Mouse (Mus musculus) limb, embryonic 14.5 days (tissue): ENCODE data around the gene Arhgap27. TPM values are rescaled to one million over a fixed set of nuclear protein-coding genes. Genes with fewer than 3 reads are reported as not detected.
A peak's percentile ranks its signal among the peaks of the same experiment; 100 is the strongest.

ENCODE experiments used
- ATAC-seq: fragments of 200-750 bp; cut with Nextera tagmentation; 2 replicates; pipeline ENCODE4 v1.8.0; 2017; ENCODE audit warnings: low read depth, moderate number of reproducible peaks, moderate TSS enrichment; ENCODE audit not compliant: low FRiP score
- DNase-seq: peaks from one replicate; pipeline ENCODE4 v3.0.0-alpha.2; 2015; ENCODE audit warnings: low spot score
- H3K27ac ChIP-seq: fragments of 300-500 bp; sonication (generic); replicated peaks from 2 replicates; pipeline ENCODE4 v1.5.1; 2014; ENCODE audit warnings: low read depth, mild to moderate bottlenecking, low read length, moderate library complexity, mixed read lengths
- H3K27me3 ChIP-seq: fragments of 300-500 bp; sonication (generic); 2 replicates; pipeline ENCODE4 v1.6.1; 2014; ENCODE audit warnings: low read length, mixed read lengths; ENCODE audit not compliant: control insufficient read depth, insufficient read depth
- H3K36me3 ChIP-seq: fragments of 300-500 bp; sonication (generic); 2 replicates; pipeline ENCODE4 v1.6.1; 2014; ENCODE audit warnings: mild to moderate bottlenecking, low read length, moderate library complexity, mixed read lengths; ENCODE audit not compliant: control insufficient read depth, insufficient read depth
- H3K4me1 ChIP-seq: fragments of 300-500 bp; sonication (generic); 2 replicates; pipeline ENCODE4 v1.6.1; 2014; ENCODE audit warnings: antibody characterized with exemption, low read length, mixed read lengths; ENCODE audit not compliant: control insufficient read depth, insufficient read depth
- H3K4me2 ChIP-seq: fragments of 300-500 bp; sonication (generic); replicated peaks from 2 replicates; pipeline ENCODE4 v1.6.1; 2014; ENCODE audit warnings: low read depth, mild to moderate bottlenecking, low read length, moderate library complexity; ENCODE audit not compliant: severe bottlenecking
- H3K4me3 ChIP-seq: fragments of 300-500 bp; sonication (generic); replicated peaks from 2 replicates; pipeline ENCODE4 v1.5.1; 2014; ENCODE audit warnings: low read length
- H3K9ac ChIP-seq: fragments of 300-500 bp; sonication (generic); 2 replicates; pipeline ENCODE4 v1.6.1; 2014; ENCODE audit warnings: mild to moderate bottlenecking, low read depth, low read length, moderate library complexity; ENCODE audit not compliant: severe bottlenecking
- H3K9me3 ChIP-seq: fragments of 300-500 bp; sonication (generic); 2 replicates; pipeline ENCODE4 v1.6.1; 2016; ENCODE audit warnings: low read length; ENCODE audit not compliant: control insufficient read depth
- POLR2A ChIP-seq: fragments of 200-500 bp; IDR thresholded peaks from 2 replicates; pipeline ENCODE4 v1.8.0; 2012; ENCODE audit warnings: inconsistent platforms, mild to moderate bottlenecking, moderate library complexity, borderline replicate concordance; ENCODE audit not compliant: insufficient read depth, insufficient read length; ENCODE audit errors: extremely low read depth
- WGBS: fragments of 180-500 bp; shearing (Covaris S2); extraction: QIAGEN DNeasy Blood & Tissue Kit; methylation state at CpG from one replicate; pipeline ENCODE4 v1.1.7; 2014; 5-methylcytosine and 5-hydroxymethylcytosine counted together
- polyA plus RNA-seq, 2 experiments: library from polyadenylated mRNA; depleted of rRNA in 1 of 2; stranded (reverse) in 1 of 2; unstranded in 1 of 2; fragments of >200 nt; fragmentation: Nextera tagmentation in 1 of 2; extraction: Ambion mirVana in 1 of 2; gene quantifications; 2 replicates each; pipeline versions ENCODE4 v1.2.1 to v1.2.3; 2012 to 2014

The Arhgap27 gene
- polyA plus RNA-seq, 2 experiments, result 8.4 to 14.1 TPM

DNA sequence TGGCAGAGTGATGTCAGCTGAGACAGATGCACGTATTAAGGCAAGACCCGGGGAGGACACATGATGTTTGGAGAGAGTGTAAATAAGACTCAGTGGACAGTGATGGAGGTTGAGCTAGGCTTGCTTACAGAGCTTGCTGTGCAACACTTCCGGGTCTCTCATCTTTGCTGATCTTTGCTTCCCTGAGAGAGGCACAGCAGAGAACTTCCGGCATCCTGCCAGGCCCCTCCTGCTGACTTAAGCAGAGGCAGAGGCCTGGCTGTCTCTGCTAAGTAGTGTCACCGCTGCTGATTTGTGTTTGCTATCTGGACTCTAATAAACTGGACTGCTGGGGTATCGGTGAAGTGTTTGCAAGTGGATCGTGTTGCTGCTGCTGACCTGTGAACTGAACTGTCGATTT lies 55.6 kb downstream of the Arhgap27 start:
- no peak for ATAC-seq
- Histone ChIP-seq H3K36me3 (no peaks in the 10 kb centered on the region), H3K4me3 (no peak overlapping the region), H3K9me3 (no peaks in the 10 kb centered on the region), H3K4me2 (no peak overlapping the region), H3K4me1 (peaks cover 8% of the 10 kb centered on the region), H3K27ac (no peak overlapping the region), H3K27me3 (no peaks in the 10 kb centered on the region), H3K9ac (no peak overlapping the region)
- TF ChIP-seq POLR2A, result no peak
- DNase-seq, result no peak
- 48% methylated on average over 8 of the region's 8 CpGs for WGBS

DNA sequence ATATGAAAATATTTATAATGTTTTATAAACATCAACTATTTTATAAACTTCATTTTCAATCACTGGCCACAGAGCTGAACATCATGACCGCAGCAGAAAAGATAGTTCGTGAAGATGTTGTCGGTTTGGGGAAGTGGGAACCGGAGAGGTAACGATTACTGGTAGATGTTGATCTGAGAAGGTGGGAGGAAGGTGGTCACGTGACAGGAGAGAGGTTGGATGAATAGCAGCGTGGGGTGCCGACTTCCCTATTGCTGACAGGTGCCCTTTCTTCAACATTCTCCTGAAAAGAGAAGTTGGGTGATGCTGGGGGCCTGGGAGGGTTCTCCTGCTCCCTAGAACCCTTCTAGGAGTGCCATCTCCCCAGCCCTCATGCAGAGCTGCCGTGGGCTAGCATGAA lies 59.0 kb downstream of the Arhgap27 start:
- TF ChIP-seq POLR2A, result no peak
- peaks cover 3% of the 10 kb centered on the region; the same call in 1 of the 2 replicates for H3K4me1 ChIP-seq

DNA sequence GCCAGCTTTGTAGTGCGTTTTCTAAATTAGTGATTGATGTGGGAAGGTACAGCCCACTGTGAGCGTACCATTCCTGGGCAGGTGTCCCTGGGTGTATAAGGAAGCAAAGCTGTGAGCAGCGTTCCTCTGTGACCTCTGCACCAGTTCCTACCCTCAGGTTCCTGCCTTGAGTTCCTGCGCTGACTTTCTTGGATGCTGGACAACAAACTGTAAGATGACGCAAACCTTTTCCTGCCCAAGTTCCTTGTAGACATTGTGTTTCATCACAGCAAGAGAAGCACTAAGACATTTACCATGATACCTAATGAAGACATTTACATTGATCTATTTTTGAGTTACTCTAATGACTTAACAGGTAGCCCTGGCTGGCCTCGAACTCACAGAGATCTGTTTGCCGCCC lies 68.7 kb downstream of the Arhgap27 start:
- WGBS, result 86% methylated on average over 7 of the region's 7 CpGs
- H3K4me1 ChIP-seq, result peaks cover 20% of the 10 kb centered on the region
- no peak overlapping the region for H3K27ac ChIP-seq
- ATAC-seq, result no peak
- no peak for TF ChIP-seq POLR2A
- H3K4me2 ChIP-seq, result no peak overlapping the region
- no peaks in the 10 kb centered on the region for H3K27me3 ChIP-seq
- no peaks in the 10 kb centered on the region for H3K36me3 ChIP-seq
- no peak overlapping the region for H3K9ac ChIP-seq
- no peaks in the 10 kb centered on the region for H3K9me3 ChIP-seq
- no peak overlapping the region for H3K4me3 ChIP-seq
- no peak for DNase-seq

More for the DNA sequence above, 59.0 kb downstream of the Arhgap27 start:
- WGBS, result 91% methylated on average over 9 of the region's 9 CpGs
- Histone ChIP-seq H3K27me3 (no peaks in the 10 kb centered on the region), H3K4me2 (no peak overlapping the region), H3K9ac (no peak overlapping the region), H3K27ac (no peak overlapping the region), H3K9me3 (no peaks in the 10 kb centered on the region), H3K36me3 (no peaks in the 10 kb centered on the region), H3K4me3 (no peak overlapping the region)
- DNase-seq, result no peak
- ATAC-seq, result no peak

DNA sequence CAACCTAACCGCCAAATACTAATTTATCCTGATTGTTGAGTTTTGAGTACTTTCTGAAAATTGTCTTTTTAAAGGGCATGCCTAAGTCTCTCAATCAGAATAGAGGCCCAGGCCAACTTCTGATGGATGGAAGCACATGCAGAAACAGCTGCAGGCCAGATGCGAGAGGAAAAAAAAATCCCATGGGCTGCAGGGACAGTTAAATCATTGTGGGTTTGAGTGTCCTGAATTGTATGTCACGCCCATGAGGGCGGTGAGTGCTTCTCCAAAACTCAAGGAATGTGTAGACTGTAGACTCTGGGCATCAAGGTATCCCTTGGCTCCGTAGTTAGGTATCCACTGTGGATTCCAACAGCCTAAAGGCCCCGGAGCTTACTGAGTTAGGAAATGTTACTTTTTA lies 69.4 kb downstream of the Arhgap27 start:
- no peaks in the 10 kb centered on the region for H3K27me3 ChIP-seq
- ATAC-seq (no peak), DNase-seq (peak; percentile 71)
- peaks cover 20% of the 10 kb centered on the region for H3K4me1 ChIP-seq
- no peaks in the 10 kb centered on the region for H3K9me3 ChIP-seq
- no peak overlapping the region for H3K4me2 ChIP-seq
- TF ChIP-seq POLR2A, result no peak
- H3K36me3 ChIP-seq, result no peaks in the 10 kb centered on the region
- no peak overlapping the region for H3K4me3 ChIP-seq
- no peak overlapping the region for H3K9ac ChIP-seq
- no peak overlapping the region for H3K27ac ChIP-seq
- 65% methylated on average over 6 of the region's 6 CpGs for WGBS

DNA sequence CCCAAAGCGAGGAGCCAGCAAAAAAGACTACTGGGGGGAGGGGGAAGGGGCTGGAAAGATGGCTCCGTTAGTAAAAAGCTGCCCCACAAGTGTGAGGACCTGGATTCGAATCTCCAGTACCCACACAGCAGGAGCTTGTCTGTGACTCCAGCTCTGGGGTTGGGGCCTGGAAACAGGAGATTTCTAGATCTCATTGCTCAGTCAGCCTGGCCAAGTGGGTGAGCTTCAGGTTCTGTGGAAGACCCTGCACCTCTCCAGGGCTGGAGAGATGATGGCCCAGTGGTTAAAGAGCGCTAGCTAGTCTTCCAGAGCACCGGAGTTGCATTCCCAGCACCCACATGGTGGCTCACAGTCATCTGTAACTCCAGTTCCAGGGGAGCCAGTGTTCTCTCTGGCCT lies 70.6 kb downstream of the Arhgap27 start:
- Histone ChIP-seq H3K9me3 (no peaks in the 10 kb centered on the region), H3K4me3 (no peak overlapping the region), H3K27me3 (no peaks in the 10 kb centered on the region), H3K9ac (no peak overlapping the region), H3K4me2 (no peak overlapping the region), H3K4me1 (peaks cover 28% of the 10 kb centered on the region), H3K27ac (0 out of 2 replicates have a peak overlapping the region, but pooled peaks have one; percentile 43), H3K36me3 (no peaks in the 10 kb centered on the region)
- ATAC-seq (no peak), DNase-seq (no peak)
- no peak for TF ChIP-seq POLR2A
- WGBS, result 71% methylated on average over 5 of the region's 5 CpGs
